Mouse (Mus musculus) lung, adult 2 months (tissue): ENCODE measurements around the gene Aig1.

Experiments
- CTCF ChIP-seq: fragments of 200-500 bp; IDR thresholded peaks from 2 replicates; pipeline ENCODE4 v1.5.1; 2011; ENCODE audit warnings: mild to moderate bottlenecking, low read length, control low read depth; ENCODE audit not compliant: insufficient read depth
- POLR2A ChIP-seq: fragments of 200-500 bp; IDR thresholded peaks from 2 replicates; pipeline ENCODE4 v1.6.1; 2011; ENCODE audit warnings: low read depth, mild to moderate bottlenecking, control low read depth, low read length, borderline replicate concordance; ENCODE audit errors: extremely low read depth

GRCm38 (mm10) chr10:13716132-13716531 is 152.6 kb downstream of the Aig1 start:
- TF ChIP-seq CTCF, result no peak
- TF ChIP-seq POLR2A, result no peak
